Mouse (Mus musculus) liver, adult 2 months (tissue): Measurements from ENCODE around the gene Mrm1. TPM values are rescaled to one million over a fixed set of nuclear protein-coding genes. Genes with fewer than 3 reads are reported as not detected.
"Not testable (repeated sequence)": the region's sequence is repeated elsewhere in the genome, so short reads cannot be mapped to it uniquely, and the experiment has no call there.

ENCODE experiments used
- DNase-seq: peaks from one replicate; pipeline ENCODE4 v3.0.0-alpha.2; 2011; ENCODE audit warnings: low read depth, low spot score; ENCODE audit errors: extremely low read depth
- H3K27ac ChIP-seq: fragments of 200-500 bp; replicated peaks from 2 replicates; pipeline ENCODE4 v1.5.1; 2012; ENCODE audit warnings: low read depth, mild to moderate bottlenecking, control low read depth, inconsistent platforms, low read length; ENCODE audit not compliant: insufficient read depth
- H3K27me3 ChIP-seq: fragments of 200-500 bp; 2 replicates; pipeline ENCODE4 v1.6.1; 2012; ENCODE audit warnings: mild to moderate bottlenecking, moderate library complexity, low read length, inconsistent platforms; ENCODE audit not compliant: control insufficient read depth, insufficient read depth
- H3K36me3 ChIP-seq: fragments of 200-500 bp; 2 replicates; pipeline ENCODE4 v1.6.1; 2012; ENCODE audit warnings: low read length, inconsistent platforms; ENCODE audit not compliant: control insufficient read depth, insufficient read depth
- H3K4me1 ChIP-seq: fragments of 200-500 bp; 2 replicates; pipeline ENCODE4 v1.6.1; 2011; ENCODE audit warnings: low read length; ENCODE audit not compliant: control insufficient read depth, insufficient read depth
- H3K4me3 ChIP-seq: fragments of 200-500 bp; 2 replicates; pipeline ENCODE4 v1.5.1; 2011; ENCODE audit warnings: low read depth, mild to moderate bottlenecking, control low read depth, low read length, moderate library complexity; ENCODE audit not compliant: insufficient read depth
- H3K79me2 ChIP-seq: fragments of 200-500 bp; 2 replicates; pipeline ENCODE4 v1.6.1; 2012; ENCODE audit warnings: inconsistent platforms, mild to moderate bottlenecking, low read length, moderate library complexity; ENCODE audit not compliant: control insufficient read depth, insufficient read depth
- H3K9ac ChIP-seq: fragments of 200-500 bp; 2 replicates; pipeline ENCODE4 v1.6.1; 2012; ENCODE audit warnings: low read depth, mild to moderate bottlenecking, control low read depth, inconsistent platforms, low read length
- CTCF ChIP-seq: fragments of 200-500 bp; IDR thresholded peaks from 2 replicates; pipeline ENCODE4 v1.5.1; 2011; ENCODE audit warnings: low read depth, low read length, control low read depth
- POLR2A ChIP-seq: fragments of 200-500 bp; IDR thresholded peaks from 2 replicates; pipeline ENCODE4 v1.6.1; 2011; ENCODE audit warnings: low read length, control low read depth; ENCODE audit not compliant: insufficient read depth; ENCODE audit errors: extremely low read depth
- WGBS: fragments of 180-500 bp; shearing (Covaris S2); methylation state at CpG from one replicate; pipeline ENCODE4 v1.1.7; 2018; 5-methylcytosine and 5-hydroxymethylcytosine counted together
- polyA plus RNA-seq: library from polyadenylated mRNA; depleted of rRNA; stranded (reverse); fragments of >200 nt; gene quantifications from 2 replicates; pipeline ENCODE4 v1.2.3, GENCODE M21; 2012
- total RNA-seq: library from RNA; depleted of rRNA; stranded (reverse); fragments of >200 nt; gene quantifications from 2 replicates; pipeline ENCODE4 v1.2.3, GENCODE M21; 2014

Gene Mrm1
- total and polyA plus RNA-seq, 2 experiments: 2.6 to 3.9 TPM

DNA sequence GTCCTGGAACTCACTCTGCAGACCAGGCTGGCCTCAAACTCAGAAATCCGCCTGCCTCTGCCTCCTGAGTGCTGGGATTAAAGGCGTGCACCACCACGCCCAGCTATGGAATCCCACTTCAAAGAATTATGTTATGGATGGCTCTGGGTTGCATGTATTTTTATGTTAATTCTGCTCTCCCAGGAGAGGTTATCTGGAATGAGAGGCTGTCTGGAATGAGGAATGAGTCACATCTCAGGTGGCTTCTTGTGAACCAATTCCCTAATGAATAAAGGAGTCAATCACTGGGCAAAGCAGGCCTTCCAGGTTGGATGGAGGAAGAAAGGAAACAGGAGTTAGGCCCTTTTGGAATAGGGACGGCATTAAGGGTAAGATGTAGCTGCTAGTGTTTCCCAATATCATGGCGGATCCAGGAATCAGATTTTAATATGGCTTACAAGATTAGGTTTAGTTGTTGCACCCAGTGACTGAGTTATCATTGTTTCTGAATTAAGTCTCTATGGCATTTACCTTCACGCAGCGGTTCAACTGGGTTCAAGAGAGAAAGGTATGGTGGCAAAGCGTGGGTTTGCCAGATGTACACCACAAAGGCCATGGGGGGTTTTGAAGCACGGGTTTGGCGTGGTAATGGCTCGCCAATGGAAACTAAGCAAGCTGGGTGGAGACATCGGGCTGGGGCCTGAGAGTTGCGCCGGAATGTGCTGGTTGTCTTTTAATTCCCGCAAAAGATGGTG is 27.6 kb upstream of the Mrm1 start:
- H3K4me3 ChIP-seq: no peak overlapping the region
- no peaks in the 10 kb centered on the region for H3K4me1 ChIP-seq
- H3K36me3 ChIP-seq: peaks cover 54% of the 10 kb centered on the region
- DNase-seq: no peak
- peaks cover 3% of the 10 kb centered on the region; the same call in 1 of the 2 replicates for H3K79me2 ChIP-seq
- TF ChIP-seq CTCF (no peak), POLR2A (no peak)
- H3K27ac ChIP-seq: no peak overlapping the region
- no peaks in the 10 kb centered on the region for H3K27me3 ChIP-seq
- 95% methylated on average over 15 of the region's 15 CpGs for WGBS
- H3K9ac ChIP-seq: no peak overlapping the region

DNA sequence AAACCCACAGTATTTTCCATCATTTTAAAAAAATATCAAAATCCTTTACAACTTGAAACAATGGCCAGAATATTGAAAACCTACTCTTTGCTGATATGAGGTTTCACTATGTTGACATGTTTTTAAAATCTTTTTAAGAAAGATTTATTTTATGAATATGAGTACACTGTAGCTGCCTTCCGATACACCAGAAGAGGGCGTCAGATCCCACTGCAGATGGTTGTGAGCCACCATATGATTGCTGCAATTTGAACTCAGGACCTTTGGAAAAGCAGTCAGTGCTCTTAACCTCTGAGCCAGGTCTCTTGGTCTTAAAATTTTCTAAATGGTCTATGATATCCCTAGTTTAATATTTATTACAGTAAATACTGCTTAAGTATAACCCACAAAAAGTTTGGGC is 20.0 kb upstream of the Mrm1 start:
- Histone ChIP-seq H3K27me3 (no peaks in the 10 kb centered on the region), H3K4me3 (no peak overlapping the region), H3K9ac (no peak overlapping the region), H3K4me1 (no peaks in the 10 kb centered on the region), H3K79me2 (peaks cover 5% of the 10 kb centered on the region; the same call in 1 of the 2 replicates), H3K27ac (no peak overlapping the region), H3K36me3 (peaks cover 72% of the 10 kb centered on the region)
- DNase-seq: peak; percentile 29
- TF ChIP-seq POLR2A (no peak), CTCF (peak; percentile 18; the same call in 1 of the 2 replicates)
- 85% methylated on average over 2 of the region's 2 CpGs for WGBS

DNA sequence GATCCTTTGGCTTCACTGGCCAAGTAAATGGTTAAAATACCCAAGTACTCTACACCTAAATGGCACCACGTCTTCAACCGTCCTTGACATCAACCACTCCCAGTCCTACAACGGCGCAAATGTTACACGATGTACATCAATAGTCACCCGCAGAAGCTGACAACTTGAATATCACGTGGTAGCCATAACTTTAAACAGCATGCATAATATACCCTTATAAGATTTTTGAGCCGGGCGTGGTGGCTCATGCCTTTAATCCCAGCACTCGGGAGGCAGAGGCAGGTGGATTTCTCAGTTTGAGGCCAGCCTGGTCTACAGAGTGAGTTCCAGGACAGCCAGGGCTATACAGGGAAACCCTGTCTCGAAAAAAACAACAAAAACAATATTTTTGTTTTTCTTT is 10.2 kb upstream of the Mrm1 start:
- not testable (repeated sequence) for H3K9ac ChIP-seq, DNase-seq, H3K27me3 ChIP-seq, H3K79me2 ChIP-seq
- Histone ChIP-seq H3K27ac (peak overlapping the region; percentile 82), H3K4me3 (peak overlapping the region; percentile 88; the same call in 1 of the 2 replicates), H3K36me3 (peaks cover 30% of the 10 kb centered on the region), H3K4me1 (peaks cover 18% of the 10 kb centered on the region)
- WGBS: 59% methylated on average over 11 of the region's 11 CpGs

DNA sequence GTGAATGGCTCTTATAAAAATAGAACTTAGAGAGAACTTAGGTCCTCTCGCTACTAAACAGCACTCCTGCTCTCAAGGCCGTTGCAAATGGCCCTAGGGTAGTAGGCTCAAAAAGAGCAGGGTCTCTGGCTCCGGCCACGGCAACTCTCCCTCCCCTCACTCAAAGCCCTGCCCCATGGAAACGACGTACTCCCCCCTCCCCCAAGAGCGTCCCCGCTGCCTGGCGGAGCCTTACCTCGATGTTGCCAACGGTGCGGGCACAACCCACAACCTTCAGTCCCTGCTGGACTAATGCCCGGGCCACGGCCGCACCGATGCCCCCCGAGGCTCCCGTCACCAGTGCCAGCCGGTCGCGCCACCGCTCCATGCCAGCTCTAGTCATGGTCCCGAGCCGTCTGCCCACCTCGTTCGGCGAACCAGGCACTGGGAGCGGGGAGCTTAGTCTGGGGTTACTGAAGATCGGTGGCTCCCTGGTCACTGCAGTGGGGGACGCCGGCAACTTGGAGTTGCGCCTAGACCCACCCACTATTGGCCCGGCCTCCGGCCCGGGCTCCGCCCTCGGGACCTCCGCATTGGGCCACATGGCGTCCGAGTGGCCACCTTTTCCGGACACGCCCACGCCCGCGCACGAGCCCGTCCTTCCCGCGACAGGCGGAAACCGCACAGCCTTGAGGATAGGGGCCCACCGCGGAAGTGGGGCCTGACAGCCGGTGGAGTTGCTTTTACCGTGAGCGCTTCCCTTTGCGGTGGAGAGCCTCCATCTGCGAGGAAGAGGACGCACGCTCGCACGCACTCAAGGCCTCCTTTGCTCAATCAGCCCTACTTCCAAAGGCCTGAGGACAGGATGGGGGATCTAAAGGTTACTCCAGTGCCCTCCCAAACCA is 9.4 kb upstream of the Mrm1 start, which contains the start of gene Dhrs11:
Gene Dhrs11 (minus strand): TSS at position 479 of the 884 bp plus-strand sequence.
- peaks cover 3% of the 10 kb centered on the region; the same call in 1 of the 2 replicates for H3K79me2 ChIP-seq
- DNase-seq: peak; percentile 81
- peaks cover 25% of the 10 kb centered on the region for H3K36me3 ChIP-seq
- peak; percentile 41; the same call in 1 of the 2 replicates for TF ChIP-seq POLR2A
- no peak for TF ChIP-seq CTCF
- peak within 1 kb of the TSS; percentile 92 for H3K9ac ChIP-seq
- H3K4me1 ChIP-seq: peaks cover 18% of the 10 kb centered on the region
- 1% methylated on average over 61 of the region's 62 CpGs for WGBS
- H3K27me3 ChIP-seq: no peaks in the 10 kb centered on the region
- peak within 1 kb of the TSS; percentile 91 for H3K27ac ChIP-seq
- peak within 1 kb of the TSS; percentile 88 for H3K4me3 ChIP-seq

DNA sequence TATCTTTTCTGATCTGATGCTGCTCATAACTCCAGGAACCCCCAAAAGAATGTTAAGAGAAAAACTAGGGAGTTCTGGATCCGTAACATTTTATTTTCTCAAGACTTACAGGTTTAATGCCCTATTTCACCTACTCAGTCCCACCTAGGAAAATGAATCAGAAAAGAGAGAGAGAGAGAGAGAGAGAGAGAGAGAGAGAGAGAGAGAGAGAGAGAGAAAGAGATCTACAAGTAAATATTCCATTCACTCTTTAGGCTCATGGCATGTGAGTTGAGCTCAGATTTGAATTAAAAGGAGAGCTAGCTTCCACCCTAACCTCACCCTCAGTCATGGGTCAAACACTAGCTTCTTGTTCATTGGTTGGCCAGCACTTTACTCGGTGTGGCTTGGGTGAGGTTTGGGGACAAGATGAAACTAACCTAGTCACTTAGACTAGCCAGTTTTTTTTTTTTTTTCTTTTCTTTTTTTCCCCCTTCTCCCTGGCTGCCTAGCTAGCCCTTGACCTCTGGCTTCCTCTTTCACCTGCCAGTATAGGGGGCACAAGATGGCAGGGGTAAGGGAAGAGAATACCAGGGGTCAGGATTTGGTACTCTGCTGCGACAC is 8.7 kb upstream of the Mrm1 start:
- peak overlapping the region; percentile 88 for H3K4me3 ChIP-seq
- H3K79me2 ChIP-seq: peaks cover 3% of the 10 kb centered on the region; the same call in 1 of the 2 replicates
- H3K27ac ChIP-seq: peak overlapping the region; percentile 91
- peak overlapping the region; percentile 92 for H3K9ac ChIP-seq
- 39% methylated on average over 3 of the region's 3 CpGs for WGBS
- no peaks in the 10 kb centered on the region for H3K27me3 ChIP-seq
- TF ChIP-seq CTCF: no peak
- TF ChIP-seq POLR2A: no peak
- DNase-seq: peak; percentile 82
- peaks cover 18% of the 10 kb centered on the region for H3K4me1 ChIP-seq
- peaks cover 21% of the 10 kb centered on the region for H3K36me3 ChIP-seq
